Mouse (Mus musculus) liver, adult 2 months (tissue): ENCODE measurements around the gene Pop7.

Experiments used
- CTCF ChIP-seq: fragments of 200-500 bp; IDR thresholded peaks from 2 replicates; pipeline ENCODE4 v1.5.1; 2011; ENCODE audit warnings: low read depth, low read length, control low read depth
- POLR2A ChIP-seq: fragments of 200-500 bp; IDR thresholded peaks from 2 replicates; pipeline ENCODE4 v1.6.1; 2011; ENCODE audit warnings: low read length, control low read depth; ENCODE audit not compliant: insufficient read depth; ENCODE audit errors: extremely low read depth

GRCm38 (mm10) chr5:137474351-137474750, 28.0 kb downstream of the Pop7 start:
- TF ChIP-seq CTCF (no peak), POLR2A (no peak)
